Mouse (Mus musculus) brain, embryonic 14.5 days (tissue): Measurements from ENCODE around the gene Shtn1.

ENCODE experiments used
- CTCF ChIP-seq: fragments of 200-500 bp; IDR thresholded peaks from 2 replicates; pipeline ENCODE4 v1.5.1; 2012; ENCODE audit warnings: inconsistent platforms, mild to moderate bottlenecking, moderate library complexity, borderline replicate concordance; ENCODE audit not compliant: insufficient read depth, insufficient read length; ENCODE audit errors: extremely low read depth
- POLR2A ChIP-seq: fragments of 200-500 bp; IDR thresholded peaks from 2 replicates; pipeline ENCODE4 v1.6.1; 2012; ENCODE audit warnings: mild to moderate bottlenecking, inconsistent platforms, borderline replicate concordance; ENCODE audit not compliant: poor library complexity, insufficient read depth, insufficient read length, severe bottlenecking; ENCODE audit errors: extremely low read depth

GRCm38 (mm10) chr19:59092295-59092694 is 16.4 kb upstream of the Shtn1 start:
- no peak for TF ChIP-seq POLR2A
- TF ChIP-seq CTCF = no peak
